Mouse (Mus musculus): ENCODE measurements around the gene Ank3.

- TF ChIP-seq CTCF (IDR thresholded peaks at IDR 0.05; ENCODE audit: borderline replicate concordance, extremely low read depth, insufficient read depth, insufficient read length) (no peak), POLR2A (IDR thresholded peaks at IDR 0.05; ENCODE audit: borderline replicate concordance, extremely low read depth, insufficient read depth, insufficient read length, poor library complexity, severe bottlenecking) (no peak)
These were observed 176.3 kb downstream of the Ank3 start for GRCm38 (mm10) chr10:69574894-69575293.

Measured in brain, embryonic 14.5 days (tissue).